Mouse (Mus musculus): ENCODE measurements at regions not wholly inside any gene's neighbourhood (a gene's known extent, or its start where the extent isn't known, plus 50 kb on each side); places are given as distances from the start of the nearest gene placed in this dataset.
A peak's percentile ranks its signal among the peaks of the same experiment; 100 is the strongest.

- DNase-seq (ENCODE audit: low spot score), result no peak
Measured at GRCm38 (mm10) chr3:70860909-70861675, 853.7 kb downstream of the Otol1 start.

DNA sequence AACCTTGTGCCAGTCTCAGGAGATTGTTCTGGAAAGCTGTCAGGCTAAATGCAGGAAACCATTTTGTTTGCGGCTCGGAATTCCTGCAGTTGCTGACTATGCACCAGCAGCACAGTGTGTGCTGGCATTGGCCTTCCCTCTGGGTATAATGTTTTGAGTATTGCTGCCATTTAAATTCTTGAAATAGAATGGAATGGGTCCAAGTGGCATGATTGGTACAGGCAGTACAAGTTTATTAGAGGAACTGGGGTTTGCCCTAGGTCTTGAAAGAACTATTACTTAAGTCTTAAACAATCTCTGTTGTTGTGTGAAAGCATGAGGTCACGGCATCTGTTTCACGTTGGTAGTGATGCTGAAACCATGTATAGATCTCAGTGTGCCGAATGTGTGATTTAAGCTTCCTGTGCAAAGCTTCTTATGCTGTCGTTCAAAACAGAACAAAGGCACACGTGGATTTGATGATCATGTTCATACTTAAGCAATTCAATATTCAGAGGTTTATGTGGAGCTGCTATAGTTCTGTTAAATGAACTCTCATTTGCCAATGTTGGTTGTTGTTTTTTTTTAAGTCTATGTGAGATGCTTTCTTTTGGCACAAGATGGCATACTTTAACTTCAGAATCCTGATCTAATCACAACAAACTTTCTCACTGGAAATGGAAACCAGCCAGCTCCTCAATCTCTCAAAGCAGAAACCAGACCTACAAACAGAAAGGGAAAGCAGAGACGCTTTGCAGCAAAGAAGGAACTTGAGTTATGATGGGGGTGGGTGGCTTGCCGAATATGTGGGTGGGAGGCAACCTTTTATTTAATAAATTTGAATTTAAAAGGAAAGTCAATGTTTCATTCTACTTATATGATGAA lies 866.5 kb downstream of the Otol1 start:
- no peak for DNase-seq (ENCODE audit: low spot score)

- peak; percentile 25 for DNase-seq (ENCODE audit: low spot score)
Measured at GRCm38 (mm10) chr3:70874614-70875013, 867.2 kb downstream of the Otol1 start.

Measured in retina, embryonic 14.5 days (tissue).